Mouse (Mus musculus): ENCODE data around the gene Sds. TPM values are rescaled to one million over a fixed set of nuclear protein-coding genes. Genes with fewer than 3 reads are reported as not detected.
"Not testable (repeated sequence)": the region's sequence is repeated elsewhere in the genome, so short reads cannot be mapped to it uniquely, and the experiment has no call there.

The Sds gene
- total and polyA plus RNA-seq, 3 experiments, result 0.55 to 1.2 TPM; not detected in 1

DNA sequence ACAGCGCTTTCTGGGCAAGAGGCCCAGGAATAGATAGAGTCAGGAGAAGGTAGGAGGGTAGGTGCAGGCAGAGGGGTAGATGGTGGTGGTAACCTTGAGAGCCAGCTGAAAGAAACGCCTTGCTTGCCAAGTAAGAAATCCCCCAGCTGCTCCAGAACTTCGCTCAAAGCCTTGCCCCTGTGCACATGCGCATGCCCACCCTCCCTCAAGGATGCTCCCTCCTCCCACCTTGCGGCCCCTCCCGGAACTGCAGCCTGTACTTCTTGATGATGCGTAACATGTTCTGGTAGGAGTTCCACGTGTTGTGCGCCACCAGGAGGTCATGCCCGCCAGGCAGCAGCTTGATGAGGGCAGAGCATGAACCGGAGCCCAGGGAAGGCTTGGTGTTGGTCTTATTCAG, 16.1 kb downstream of the Sds start:
- no peak for DNase-seq

DNA sequence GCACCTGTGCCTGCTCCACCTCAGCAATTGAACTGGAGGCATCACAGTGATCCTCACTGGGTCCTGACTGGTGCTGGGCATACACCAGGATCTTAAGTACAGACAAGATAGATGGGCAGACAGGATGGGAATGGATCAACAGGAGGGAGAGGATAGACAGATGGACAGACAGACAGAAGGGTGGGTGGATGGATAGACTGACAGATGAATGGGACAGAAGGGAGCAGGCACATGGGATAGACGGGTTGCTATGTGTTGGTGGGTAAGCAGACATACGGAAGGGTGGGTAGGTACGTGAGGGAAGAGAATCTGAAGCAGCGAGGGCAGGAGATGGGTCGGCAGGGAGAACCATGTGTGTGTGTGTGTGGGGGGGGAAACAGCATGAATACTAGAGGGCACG, 17.1 kb downstream of the Sds start:
- DNase-seq, result no peak

DNA sequence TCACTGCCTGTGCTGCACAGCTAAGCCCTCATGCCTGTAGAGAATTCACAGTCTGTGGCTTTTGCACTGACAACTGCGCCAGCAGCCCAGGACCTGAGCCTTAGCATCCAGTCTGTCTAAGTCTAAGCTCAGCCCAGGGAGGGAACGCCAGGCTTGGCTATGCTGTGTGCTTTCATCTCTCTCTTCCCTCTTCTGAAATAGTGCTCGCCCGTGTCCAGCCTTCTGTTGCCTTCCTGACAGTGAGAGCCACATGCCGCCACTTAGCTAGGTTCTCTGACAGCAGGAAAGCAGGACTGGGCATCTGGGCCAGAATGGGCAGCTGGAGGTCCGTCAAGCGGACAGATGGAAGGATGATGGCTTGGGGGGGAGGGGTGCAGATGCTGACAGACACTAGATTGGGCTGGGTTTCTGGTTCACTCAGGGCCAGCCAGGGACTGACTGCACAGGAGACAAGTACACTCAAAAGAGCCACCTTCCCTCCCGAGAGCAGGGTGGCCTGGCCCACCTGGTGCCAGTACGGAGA, 17.6 kb downstream of the Sds start:
- no peak for DNase-seq

DNA sequence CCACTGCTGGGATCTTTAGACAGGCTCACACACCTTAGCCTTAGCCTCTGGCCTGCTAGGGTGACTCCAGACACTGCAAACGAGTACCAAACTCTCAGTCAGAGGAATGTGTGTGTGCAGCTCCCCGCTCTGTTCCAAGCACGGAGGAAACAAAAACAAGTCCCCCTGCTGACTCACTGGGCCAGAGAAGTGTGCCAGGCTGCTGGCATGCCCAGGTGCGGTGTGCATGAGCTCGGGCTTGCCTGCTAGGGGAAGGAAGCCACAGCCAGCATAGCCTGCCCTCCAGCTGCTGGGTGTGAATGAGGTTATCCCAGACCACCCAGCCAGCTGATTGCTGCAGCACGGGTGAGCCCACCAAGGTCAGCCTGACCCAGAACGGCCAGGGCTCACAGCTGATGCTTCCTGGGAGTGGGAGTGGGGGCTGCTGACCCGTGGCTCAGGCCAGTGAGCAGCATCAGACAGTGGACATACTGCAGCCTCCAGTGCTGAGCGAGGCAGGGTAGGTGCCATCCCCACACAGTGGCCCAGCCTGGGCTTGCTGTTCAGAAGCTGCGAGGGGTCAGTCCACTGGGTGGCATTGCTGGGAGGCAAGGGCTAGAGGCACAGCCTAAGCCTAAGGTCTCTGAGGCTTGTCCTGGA, 18.9 kb downstream of the Sds start:
- peak; percentile 63 for DNase-seq

DNA sequence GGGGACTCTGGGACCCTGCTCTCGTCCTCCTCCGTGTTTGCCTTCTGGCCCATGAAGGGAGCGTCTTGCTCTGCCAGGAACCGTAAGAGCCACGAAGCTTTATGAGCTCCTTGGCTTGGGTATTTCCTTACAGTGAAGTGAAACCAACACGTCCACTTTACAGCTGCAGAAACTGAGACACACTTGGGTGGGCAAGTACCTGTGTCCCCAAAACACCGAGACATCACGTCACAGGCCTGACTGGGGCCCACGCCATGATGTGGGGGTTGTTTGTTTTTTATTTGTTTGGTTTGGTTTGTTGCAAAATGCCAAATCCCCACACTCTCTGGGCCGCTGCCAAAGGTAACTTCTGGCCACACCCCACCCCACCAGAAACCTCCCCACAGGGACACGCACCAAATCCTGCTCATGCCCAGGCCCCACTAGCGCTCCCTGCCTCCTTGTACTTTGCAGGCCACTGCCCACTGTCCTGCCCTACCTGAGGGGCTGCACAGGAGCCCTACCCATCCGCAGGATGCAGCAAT, 19.4 kb downstream of the Sds start:
- no peak for DNase-seq

DNA sequence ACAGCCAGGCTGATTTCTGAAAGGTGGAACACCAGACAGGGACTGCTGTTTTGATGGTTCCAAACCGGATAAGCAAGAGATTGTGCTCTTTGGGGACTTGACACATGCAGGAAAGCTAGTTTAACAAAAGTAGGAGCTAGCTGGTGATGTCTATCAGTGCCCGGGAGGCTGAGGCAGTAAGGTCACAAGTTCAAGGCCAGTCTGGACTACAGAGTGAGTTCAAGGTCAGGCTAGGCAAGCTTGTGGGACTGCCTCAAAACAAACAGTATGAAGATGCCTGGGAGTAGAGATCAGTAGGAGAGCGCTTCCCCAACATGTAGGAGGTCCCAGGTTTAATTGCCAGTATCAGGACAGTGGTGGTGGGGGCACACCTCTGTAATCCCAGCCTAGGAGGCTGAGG, 20.7 kb downstream of the Sds start:
- DNase-seq, result no peak

DNA sequence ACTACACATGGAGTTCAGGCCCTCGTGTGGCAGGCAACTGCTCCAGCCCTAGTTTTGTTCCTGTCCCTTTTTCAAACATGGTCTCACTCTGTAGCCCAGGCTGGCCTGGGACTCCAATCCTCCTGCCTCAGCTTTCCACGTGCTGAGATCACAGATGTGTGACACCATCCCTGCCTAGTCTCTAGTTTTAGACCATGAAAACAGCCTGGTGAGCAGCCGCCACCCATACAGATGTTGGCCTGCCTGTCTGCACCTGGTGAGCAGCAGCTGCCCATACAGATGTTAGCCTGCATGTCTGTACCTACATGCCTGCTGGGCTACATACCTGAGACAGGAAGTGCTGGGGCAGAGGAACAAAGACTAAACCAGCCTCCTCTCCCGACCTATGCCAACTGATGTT, 22.9 kb downstream of the Sds start:
- no peak for DNase-seq

DNA sequence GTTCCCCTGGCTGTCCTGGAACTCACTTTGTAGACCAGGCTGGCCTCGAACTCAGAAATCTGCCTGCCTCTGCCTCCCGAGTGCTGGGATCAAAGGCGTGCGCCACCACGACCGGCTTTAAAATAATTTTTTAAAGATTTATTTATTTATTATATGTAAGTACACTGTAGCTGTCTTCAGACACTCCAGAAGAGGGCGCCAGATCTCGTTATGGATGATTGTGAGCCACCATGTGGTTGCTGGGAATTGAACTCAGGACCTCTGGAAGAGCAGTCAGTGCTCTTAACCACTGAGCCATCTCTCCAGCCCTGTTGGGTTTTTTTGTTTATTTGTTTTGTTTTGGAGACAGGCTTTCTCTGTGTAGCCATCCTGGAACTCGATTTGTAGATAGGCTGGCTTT, 24.3 kb downstream of the Sds start:
- not testable (repeated sequence) for DNase-seq

DNA sequence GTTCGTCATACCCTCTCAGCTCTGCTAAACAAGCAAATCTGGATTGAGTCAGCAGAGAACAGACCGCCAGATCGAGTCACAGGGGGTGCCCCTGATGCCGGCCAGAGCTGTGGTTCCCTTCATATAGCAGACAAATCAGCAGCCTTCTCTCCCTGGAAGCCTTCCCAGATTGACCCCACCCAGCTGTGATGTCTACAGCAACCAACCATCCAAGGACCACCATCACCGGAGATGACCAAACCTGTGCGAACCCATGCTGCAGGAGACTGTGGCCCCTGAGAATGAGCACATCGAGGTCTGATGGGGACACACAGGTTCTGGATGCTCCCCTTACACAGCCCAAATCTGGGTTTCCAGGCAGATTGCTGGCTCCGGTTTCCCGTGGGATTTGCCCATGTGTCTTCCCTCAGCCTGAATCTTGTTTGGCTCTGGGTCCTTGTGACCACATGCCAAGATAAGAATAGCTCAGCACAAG, 25.9 kb downstream of the Sds start:
- no peak for DNase-seq

DNA sequence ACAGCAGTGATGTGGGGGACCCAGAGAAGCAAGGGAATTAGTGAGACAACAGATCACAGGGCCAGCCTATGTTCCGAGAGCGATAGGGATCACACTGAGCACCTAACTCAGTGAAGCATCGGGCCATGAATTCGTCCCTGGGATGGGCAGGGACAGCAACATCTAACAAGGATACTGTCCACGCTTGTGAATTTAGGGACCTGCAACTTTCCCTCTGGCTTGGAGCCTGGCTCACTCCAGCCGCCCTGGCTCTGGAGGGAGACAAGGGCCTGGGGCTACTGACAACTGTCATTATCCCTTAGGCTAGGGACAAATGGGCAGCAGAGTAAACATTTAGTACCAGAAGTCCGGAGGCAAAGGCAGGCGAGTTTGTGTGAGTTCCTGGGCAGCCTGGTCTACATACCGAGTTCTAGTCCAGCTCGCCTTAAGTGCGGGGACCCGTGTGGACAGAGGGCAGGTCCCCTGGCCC, 26.4 kb downstream of the Sds start:
- no peak for DNase-seq

DNA sequence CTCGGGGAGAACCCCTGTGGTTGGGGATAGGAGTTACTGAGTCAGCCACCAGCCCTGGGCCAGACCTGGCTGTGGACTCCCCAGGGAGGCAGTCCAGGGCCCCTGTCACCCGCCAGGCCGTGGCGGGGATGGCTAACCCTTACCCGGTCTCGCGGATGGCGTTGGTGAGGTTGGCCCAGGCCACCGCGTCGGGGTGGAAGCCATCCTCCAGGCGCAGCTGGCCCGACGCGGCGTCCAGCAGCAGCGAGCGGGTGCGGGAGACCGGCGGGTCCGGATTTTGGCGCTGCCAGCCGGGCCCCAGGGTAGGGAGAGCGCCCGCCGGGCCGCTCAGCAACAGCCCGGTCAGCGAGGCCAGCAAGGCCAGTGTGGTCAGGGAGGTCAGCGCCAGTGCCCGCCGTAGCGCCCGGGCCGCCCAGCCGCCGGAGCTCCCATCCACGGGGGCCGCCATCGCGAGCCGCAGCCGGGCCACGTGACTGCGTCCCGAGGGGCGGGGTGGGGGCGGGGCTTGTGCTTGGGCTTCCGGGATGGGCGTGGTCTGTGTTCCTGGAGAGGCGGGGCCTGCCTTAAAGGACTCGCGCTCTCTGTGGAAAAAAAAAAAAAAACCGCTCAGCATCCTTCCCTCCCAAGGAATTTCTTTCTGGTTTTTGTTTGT, 26.9 kb downstream of the Sds start, which contains the start of gene Plbd2:
Gene Plbd2 (minus strand): TSS at position 482 of the 652 bp plus-strand sequence.
- peak; percentile 89 for DNase-seq

DNA sequence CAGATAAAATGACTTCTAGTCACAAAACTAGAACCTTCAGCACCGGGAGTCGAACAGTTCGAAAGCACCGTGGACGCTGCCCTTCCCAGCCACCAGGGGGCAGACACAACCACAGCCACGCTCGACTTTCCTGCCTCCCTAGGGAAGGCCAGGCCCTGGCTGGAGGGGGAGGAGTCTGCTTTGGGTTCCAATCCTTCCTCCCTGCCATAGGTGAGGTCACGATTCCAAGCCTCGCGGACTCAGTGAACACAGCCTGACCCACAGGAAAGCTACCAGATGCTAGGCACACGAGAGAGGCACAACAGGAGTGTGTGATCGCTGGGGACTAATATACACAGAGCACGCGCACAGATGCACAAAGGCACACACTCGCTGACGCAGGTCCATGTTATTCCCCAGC, 29.0 kb downstream of the Sds start:
- DNase-seq, result peak; percentile 87

DNA sequence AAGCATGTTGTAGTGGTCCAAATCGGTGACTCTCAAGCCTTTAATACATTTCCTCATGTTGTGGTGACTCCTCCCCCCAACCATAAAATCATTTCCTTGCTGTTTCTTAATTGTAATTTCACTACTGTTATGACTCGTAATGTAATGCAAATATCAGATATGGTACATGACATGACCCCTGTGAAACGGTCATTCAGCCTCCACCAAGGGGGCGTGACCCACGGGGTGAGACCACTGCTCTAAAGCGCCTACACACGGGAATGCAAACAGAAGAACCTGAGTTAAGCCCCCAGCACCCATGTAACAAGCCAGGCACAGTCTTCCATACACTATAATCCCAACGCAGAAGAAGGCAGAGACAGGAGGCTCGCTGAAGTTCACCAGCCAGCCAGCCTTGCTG, 29.5 kb downstream of the Sds start:
- no peak for DNase-seq

DNA sequence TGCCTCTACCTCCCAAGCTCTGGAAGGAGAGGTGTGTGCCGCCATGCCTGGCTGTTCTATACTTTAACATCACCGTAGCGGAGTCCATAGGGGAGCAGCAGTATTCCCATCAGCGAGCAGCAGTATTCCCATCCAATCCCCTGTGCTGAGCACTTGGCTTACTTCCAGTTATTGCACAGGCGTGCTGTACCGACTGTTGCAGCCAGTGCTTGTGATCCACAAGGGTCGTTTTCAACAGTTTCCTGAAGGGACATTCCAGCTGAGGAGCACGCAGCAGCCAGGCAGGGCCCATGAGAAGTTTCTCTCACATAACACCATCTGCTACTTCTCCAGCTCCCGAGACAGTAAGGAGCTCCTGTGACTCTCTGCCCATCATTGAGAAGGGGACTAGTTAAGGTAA, 30.2 kb downstream of the Sds start:
- DNase-seq, result no peak

DNA sequence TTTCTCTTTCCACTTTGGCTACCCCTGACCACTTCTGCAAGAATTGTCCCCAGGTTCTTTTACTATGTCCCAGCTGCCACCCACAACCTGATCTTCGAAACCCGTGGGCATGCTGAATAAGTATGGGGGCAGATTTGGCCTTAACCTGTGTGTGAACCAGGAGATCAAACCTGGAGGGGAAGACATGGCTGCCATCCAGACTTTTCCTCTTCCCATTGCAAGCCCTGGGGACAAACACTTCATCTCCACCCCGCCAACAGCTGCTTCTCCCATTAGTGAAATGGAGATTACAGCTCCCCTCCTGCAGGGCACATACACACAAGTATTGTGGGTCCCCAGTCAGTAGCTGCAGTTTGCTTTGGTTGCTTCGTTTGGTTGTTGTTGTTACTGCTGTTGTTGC, 31.0 kb downstream of the Sds start:
- DNase-seq, result no peak

DNA sequence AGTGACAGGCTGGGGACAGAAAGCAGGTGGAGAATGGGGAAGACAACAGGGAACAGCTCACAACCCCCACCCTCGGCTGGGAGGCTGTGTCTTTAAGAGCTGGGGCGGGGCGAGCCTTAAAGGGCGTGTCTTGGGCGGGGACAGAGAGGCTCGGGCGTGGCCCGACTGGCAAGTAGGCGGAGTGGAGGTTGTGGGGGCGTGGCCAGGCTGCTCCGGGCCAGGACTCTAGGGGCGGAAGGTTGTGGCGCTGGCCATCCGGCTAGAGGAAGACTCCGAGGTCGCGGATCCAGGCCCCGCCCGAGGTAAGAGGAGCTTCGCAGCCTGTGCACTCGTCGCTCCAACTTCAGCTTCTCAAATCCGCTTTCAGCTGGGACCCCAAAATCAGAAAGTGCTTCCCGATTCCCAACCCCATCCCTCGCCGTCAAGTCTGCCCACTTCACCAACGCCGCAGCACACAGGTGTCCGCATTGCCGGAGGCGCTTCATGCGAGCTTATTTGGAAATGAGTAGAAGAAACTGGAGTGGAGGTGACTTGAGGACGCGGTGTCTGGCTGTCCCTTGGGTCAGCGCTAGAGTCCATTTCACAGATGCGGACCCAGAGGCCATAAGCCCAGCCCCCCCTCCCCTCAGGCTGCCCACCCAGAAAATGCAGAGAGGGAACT, 34.8 kb downstream of the Sds start, which contains the start of gene Slc8b1:
Gene Slc8b1 (plus strand): TSS at position 187 of the 661 bp plus-strand sequence.
- DNase-seq, result peak; percentile 98

DNA sequence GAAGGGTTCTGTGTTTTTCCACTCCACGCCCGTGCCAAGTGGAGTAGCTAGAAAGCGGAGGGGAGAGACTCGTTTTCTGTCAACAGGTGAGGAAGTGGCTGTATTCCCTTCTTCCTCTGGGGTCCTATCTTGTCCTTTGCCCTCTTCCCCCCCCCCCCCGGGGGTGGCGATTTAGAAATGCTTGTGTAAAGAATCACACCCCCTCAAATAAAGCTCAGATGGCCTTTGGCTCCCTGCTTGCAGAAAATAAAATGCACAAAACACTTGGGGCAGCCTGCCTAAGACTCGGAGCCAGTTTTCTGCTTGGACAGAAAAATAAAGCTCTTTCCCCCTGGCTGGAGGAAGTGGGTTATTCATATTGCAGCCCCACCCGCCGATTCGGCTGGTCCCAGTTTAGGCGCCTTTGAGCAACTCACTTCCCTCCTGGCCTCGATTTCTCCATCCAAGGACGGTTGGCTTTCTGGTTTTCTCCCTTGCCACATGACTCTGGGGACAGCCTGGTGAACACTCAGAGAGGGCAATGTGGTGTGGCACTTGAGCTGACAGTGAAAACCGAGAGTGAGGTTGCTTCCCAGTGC, 35.4 kb downstream of the Sds start:
- peak; percentile 79 for DNase-seq

DNA sequence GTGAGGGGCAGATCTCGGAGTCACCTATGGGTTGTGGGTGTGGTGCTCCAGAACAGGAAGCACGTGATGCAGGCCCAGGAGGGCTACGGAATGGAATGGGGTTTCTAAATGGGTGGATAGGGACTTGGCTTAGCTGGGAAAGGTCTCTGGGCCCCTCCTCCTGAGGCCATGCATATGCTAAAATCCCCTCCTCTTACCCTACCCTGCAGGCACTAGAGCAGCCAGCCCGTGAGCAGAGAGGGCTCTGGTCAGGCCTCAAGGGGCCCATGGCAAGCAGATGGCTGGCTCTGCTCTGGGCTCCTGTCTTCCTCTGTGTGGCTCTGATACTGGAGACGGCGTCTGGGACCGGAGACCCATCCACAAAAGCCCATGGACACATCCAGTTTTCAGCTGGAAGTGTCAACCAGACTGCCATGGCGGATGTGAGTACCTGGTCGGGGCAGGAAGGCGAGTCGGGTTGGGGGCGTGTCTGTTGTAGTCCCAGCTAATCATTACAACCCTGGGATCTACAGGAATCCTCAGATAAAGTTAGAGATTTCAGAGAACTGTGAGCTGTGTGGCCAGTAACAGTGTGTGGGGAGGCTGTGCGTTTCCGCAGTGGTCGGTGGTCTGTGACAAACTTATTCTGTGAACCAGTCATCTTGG, 36.7 kb downstream of the Sds start:
- no peak for DNase-seq

DNA sequence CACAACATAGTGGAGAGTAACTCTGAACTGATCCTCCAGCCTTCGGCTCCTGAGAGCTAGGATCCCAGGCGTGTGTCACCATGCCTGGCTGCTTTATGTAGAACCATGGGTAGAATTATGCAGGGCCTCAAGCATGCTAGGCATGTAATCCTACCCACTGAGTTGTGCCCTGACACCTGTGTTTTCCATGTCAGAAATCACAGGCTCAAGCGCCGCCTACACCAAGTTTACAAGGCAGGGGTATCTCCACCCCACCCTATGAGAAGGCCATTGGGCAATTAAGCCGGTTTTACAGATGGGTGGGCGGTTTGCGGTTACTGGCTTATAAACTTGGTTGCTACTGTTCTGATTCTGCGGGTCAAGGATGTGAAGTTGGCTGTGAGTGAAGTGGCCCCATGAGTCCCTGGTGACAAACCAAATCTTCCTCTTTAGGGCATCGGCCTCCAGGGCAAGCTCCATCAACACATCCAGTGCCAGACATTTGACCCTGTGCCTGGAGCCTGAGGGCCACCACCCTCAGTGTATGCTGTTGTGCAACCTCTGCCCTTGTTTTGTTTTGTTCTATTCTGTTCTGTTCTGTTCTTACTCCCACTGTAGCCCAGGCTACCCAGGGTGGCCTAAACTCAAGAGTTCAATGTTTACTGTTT, 37.8 kb downstream of the Sds start:
- DNase-seq, result peak; percentile 84

DNA sequence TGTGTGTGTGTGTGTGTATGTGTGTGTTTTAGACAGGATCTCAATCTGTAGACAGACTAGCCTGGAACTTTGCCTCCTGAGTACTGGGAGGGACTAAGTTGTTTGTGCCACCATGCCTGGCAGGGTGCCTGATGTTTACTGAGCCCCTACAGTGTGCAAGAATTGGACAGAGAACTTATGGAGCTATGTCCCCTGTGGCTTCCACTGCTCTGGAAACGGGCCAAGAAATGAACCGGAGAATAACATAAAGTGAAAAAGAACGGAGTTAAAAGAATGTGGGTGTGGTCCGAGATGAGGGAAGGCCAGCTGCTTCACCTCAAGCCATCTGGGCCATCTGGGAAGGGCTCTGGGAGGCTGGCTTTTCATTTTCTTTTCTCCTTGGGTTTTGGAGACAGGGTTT, 38.4 kb downstream of the Sds start:
- DNase-seq, result no peak

DNA sequence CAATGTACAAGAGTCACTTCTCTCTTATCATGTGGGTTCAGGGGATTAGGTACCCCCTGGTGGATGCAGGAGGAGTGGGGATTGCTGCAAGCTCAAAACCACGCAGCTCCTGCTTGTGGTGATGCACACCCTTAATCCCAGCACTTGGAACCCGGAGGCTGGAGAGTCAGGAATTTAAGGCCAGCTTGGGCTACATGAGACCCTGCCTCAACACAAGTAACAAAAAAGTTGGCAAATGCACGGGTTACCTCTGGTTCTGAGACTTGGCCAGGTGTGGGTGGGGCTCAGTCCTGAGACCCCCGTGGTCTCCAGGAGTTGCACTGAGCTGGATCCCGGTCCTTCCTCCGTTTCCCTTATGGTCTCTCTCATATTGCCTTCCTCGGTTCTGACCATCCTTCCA, 39.1 kb downstream of the Sds start:
- no peak for DNase-seq

All from adrenal gland, adult 2 months (tissue).